Mouse (Mus musculus): ENCODE results near the gene Gm10272. TPM values are rescaled to one million over a fixed set of nuclear protein-coding genes. Genes with fewer than 3 reads are reported as not detected.
"Not testable (repeated sequence)": the region's sequence is repeated elsewhere in the genome, so short reads cannot be mapped to it uniquely, and the experiment has no call there.

Gene Gm10272
- polyA plus RNA-seq, 1 experiment from 2014 or later, result not detected

- no peak overlapping the region for H3K4me3 ChIP-seq (replicated peaks; ENCODE audit: low read depth, low read length)
- no peaks in the 10 kb centered on the region for H3K36me3 ChIP-seq (ENCODE audit: insufficient read depth, low read length)
- no peaks in the 10 kb centered on the region for H3K9me3 ChIP-seq (replicated peaks; ENCODE audit: low read length)
- no peak overlapping the region for H3K9ac ChIP-seq (ENCODE audit: low read depth, low read length)
- no peaks in the 10 kb centered on the region for H3K4me1 ChIP-seq (replicated peaks; ENCODE audit: insufficient read depth, low read length)
- no peak overlapping the region for H3K4me2 ChIP-seq (ENCODE audit: low read length)
- DNase-seq (ENCODE audit: low spot score) (no peak), ATAC-seq (replicated peaks; ENCODE audit: low FRiP score, low read depth) (no peak)
- no peak overlapping the region for H3K27ac ChIP-seq
- peaks cover 8% of the 10 kb centered on the region; the same call in 1 of the 2 replicates for H3K27me3 ChIP-seq (ENCODE audit: insufficient read depth, low read length)
- 12% methylated on average over 10 of the region's 10 CpGs for WGBS
- TF ChIP-seq CTCF (IDR thresholded peaks at IDR 0.05; ENCODE audit: low read depth), result no peak
These were observed 19.4 kb upstream of the Gm10272 start for GRCm38 (mm10) chr10:77687021-77687420.

GRCm38 (mm10) chr10:77690356-77690807 lies 16.0 kb upstream of the Gm10272 start, which contains the start of gene Gm19402:
Gene Gm19402 (minus strand): TSS chr10:77690757.
- not testable (repeated sequence) for H3K9me3 ChIP-seq (replicated peaks; ENCODE audit: low read length); DNase-seq (ENCODE audit: low spot score); H3K4me3 ChIP-seq (replicated peaks; ENCODE audit: low read depth, low read length); H3K27ac ChIP-seq; H3K4me1 ChIP-seq (replicated peaks; ENCODE audit: insufficient read depth, low read length); H3K36me3 ChIP-seq (ENCODE audit: insufficient read depth, low read length); H3K27me3 ChIP-seq (ENCODE audit: insufficient read depth, low read length); ATAC-seq (replicated peaks; ENCODE audit: low FRiP score, low read depth); H3K9ac ChIP-seq (ENCODE audit: low read depth, low read length); H3K4me2 ChIP-seq (ENCODE audit: low read length)
- 68% methylated on average over 3 of the region's 3 CpGs for WGBS

- WGBS, result 32% methylated on average over 4 of the region's 4 CpGs
- H3K36me3 ChIP-seq (ENCODE audit: insufficient read depth, low read length), result no peaks in the 10 kb centered on the region
These were observed 9.3 kb upstream of the Gm10272 start, which contains the start of gene Gm9508 for GRCm38 (mm10) chr10:77697133-77697532. Gene Gm9508 (minus strand): TSS chr10:77697233.

DNA sequence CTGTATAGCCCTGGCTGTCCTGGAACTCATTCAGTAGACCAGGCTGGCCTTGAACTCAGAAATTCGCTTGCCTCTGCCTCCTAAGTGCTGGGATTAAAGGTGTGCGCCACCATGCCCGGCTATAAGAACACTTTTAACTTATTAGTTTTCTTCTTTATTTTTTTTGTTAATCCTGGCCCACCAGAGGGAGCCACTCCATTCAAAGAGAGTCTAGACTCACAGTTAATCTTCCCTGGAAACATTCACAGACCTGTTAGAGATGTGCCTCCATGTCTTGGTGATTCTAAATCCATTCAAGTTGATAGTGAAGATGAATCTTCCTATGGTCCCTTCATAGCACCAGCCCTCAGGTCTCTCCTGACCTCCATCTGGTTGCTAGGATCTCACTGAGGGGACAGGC lies 3.4 kb downstream of the Gm10272 start:
- DNase-seq (ENCODE audit: low spot score) (no peak), ATAC-seq (replicated peaks; ENCODE audit: low FRiP score, low read depth) (no peak)
- Histone ChIP-seq H3K27me3 (ENCODE audit: insufficient read depth, low read length) (no peaks in the 10 kb centered on the region), H3K4me2 (ENCODE audit: low read length) (no peak overlapping the region), H3K9me3 (replicated peaks; ENCODE audit: low read length) (no peaks in the 10 kb centered on the region), H3K27ac (no peak overlapping the region), H3K9ac (ENCODE audit: low read depth, low read length) (no peak overlapping the region), H3K36me3 (ENCODE audit: insufficient read depth, low read length) (no peaks in the 10 kb centered on the region), H3K4me3 (replicated peaks; ENCODE audit: low read depth, low read length) (no peak overlapping the region), H3K4me1 (replicated peaks; ENCODE audit: insufficient read depth, low read length) (no peaks in the 10 kb centered on the region)
- WGBS, result 75% methylated on average over 3 of the region's 3 CpGs
- TF ChIP-seq CTCF (IDR thresholded peaks at IDR 0.05; ENCODE audit: low read depth), result peak; percentile 36; the same call in 1 of the 2 replicates

More at GRCm38 (mm10) chr10:77697133-77697532, 9.3 kb upstream of the Gm10272 start, which contains the start of gene Gm9508:
- no peak for TF ChIP-seq CTCF (IDR thresholded peaks at IDR 0.05; ENCODE audit: low read depth)
- Histone ChIP-seq H3K27me3 (ENCODE audit: insufficient read depth, low read length) (no peaks in the 10 kb centered on the region), H3K4me2 (ENCODE audit: low read length) (no peak within 1 kb of the TSS), H3K27ac (no peak within 1 kb of the TSS), H3K4me3 (replicated peaks; ENCODE audit: low read depth, low read length) (no peak within 1 kb of the TSS), H3K9me3 (replicated peaks; ENCODE audit: low read length) (no peaks in the 10 kb centered on the region), H3K9ac (ENCODE audit: low read depth, low read length) (no peak within 1 kb of the TSS), H3K4me1 (replicated peaks; ENCODE audit: insufficient read depth, low read length) (no peaks in the 10 kb centered on the region)
- DNase-seq (ENCODE audit: low spot score) (no peak), ATAC-seq (replicated peaks; ENCODE audit: low FRiP score, low read depth) (no peak)

DNA sequence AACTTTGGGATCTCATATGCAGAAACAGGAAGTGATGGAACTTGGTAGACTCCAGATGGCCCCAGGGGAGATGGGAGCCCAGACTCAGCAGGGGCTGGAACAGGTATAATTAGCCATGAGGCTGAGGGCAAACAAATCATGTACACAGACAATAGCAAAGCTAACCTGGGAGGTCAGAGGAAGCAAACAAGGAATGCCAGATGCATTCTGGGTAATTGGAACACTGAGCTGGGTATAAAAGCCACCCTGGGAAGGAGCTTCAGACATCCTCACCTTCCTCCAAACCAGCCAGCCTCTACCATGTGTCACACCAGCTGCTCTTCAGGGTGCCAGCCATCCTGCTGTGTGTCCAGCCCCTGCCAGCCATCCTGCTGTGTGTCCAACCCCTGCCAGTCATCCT lies 4.7 kb downstream of the Gm10272 start, which contains the start of gene Gm10024:
Gm10024 (plus strand) TSS at position 301 of the 400 bp plus-strand sequence.
- not testable (repeated sequence) for H3K4me2 ChIP-seq (ENCODE audit: low read length); H3K36me3 ChIP-seq (ENCODE audit: insufficient read depth, low read length); H3K9ac ChIP-seq (ENCODE audit: low read depth, low read length); DNase-seq (ENCODE audit: low spot score); ATAC-seq (replicated peaks; ENCODE audit: low FRiP score, low read depth); H3K27ac ChIP-seq; H3K4me1 ChIP-seq (replicated peaks; ENCODE audit: insufficient read depth, low read length); H3K9me3 ChIP-seq (replicated peaks; ENCODE audit: low read length); H3K27me3 ChIP-seq (ENCODE audit: insufficient read depth, low read length); H3K4me3 ChIP-seq (replicated peaks; ENCODE audit: low read depth, low read length)

DNA sequence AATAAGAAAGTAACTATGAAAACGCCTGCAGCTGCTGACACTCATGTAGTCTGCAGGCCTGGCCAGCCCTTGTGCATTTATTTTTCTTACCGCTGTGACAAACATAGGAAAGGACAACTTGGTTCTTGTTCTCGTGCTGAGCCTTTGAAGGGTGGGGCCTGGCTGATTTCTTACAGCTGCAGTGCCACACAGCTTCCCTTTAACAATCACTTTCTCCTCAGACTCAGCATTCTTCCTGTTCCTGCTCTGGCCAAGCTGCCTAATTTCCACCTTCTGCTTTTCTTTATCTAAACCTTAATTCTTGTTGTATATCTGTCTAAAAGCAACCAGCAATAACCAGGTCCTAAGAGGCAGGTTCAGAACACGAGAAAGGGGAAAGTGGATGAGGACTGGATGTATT lies 7.3 kb downstream of the Gm10272 start:
- Histone ChIP-seq H3K9ac (ENCODE audit: low read depth, low read length) (no peak overlapping the region), H3K4me1 (replicated peaks; ENCODE audit: insufficient read depth, low read length) (no peaks in the 10 kb centered on the region), H3K4me3 (replicated peaks; ENCODE audit: low read depth, low read length) (no peak overlapping the region), H3K36me3 (ENCODE audit: insufficient read depth, low read length) (no peaks in the 10 kb centered on the region), H3K4me2 (ENCODE audit: low read length) (no peak overlapping the region), H3K9me3 (replicated peaks; ENCODE audit: low read length) (no peaks in the 10 kb centered on the region), H3K27me3 (ENCODE audit: insufficient read depth, low read length) (no peaks in the 10 kb centered on the region), H3K27ac (no peak overlapping the region)
- no peak for DNase-seq (ENCODE audit: low spot score)
- no peak for ATAC-seq (replicated peaks; ENCODE audit: low FRiP score, low read depth)
- WGBS, result 51% methylated on average over 4 of the region's 4 CpGs
- no peak for TF ChIP-seq CTCF (IDR thresholded peaks at IDR 0.05; ENCODE audit: low read depth)

GRCm38 (mm10) chr10:77715507-77715906 lies 9.1 kb downstream of the Gm10272 start, which contains the start of gene Gm10142:
Gene Gm10142 (plus strand): TSS chr10:77715807.
- no peaks in the 10 kb centered on the region for H3K9me3 ChIP-seq (replicated peaks; ENCODE audit: low read length)
- no peak for TF ChIP-seq CTCF (IDR thresholded peaks at IDR 0.05; ENCODE audit: low read depth)
- no peak for DNase-seq (ENCODE audit: low spot score)
- WGBS, result 68% methylated on average over 1 of the region's 1 CpGs
- no peaks in the 10 kb centered on the region for H3K27me3 ChIP-seq (ENCODE audit: insufficient read depth, low read length)
- H3K4me3 ChIP-seq (replicated peaks; ENCODE audit: low read depth, low read length), result no peak within 1 kb of the TSS
- ATAC-seq (replicated peaks; ENCODE audit: low FRiP score, low read depth), result no peak
- no peak within 1 kb of the TSS for H3K4me2 ChIP-seq (ENCODE audit: low read length)
- H3K36me3 ChIP-seq (ENCODE audit: insufficient read depth, low read length), result no peaks in the 10 kb centered on the region
- H3K27ac ChIP-seq, result no peak within 1 kb of the TSS
- H3K9ac ChIP-seq (ENCODE audit: low read depth, low read length), result no peak within 1 kb of the TSS
- no peaks in the 10 kb centered on the region for H3K4me1 ChIP-seq (replicated peaks; ENCODE audit: insufficient read depth, low read length)

DNA sequence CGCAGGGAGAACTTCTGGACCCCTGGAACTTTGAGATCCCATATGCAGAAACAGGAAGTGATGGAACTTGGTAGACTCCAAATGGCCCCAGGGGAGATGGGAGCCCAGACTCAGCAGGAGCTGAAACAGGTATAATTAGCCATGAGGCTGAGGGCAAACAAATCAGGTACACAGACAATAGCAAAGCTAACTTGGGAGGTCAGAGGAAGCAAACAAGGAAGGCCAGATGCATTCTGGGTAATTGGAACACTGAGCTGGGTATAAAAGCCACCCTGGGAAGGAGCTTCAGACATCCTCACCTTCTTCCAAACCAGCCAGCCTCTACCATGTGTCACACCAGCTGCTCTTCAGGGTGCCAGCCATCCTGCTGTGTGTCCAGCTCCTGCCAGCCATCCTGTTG lies 13.9 kb downstream of the Gm10272 start, which contains the start of gene Krtap12-1:
Krtap12-1 (plus strand) TSS at position 301 of the 400 bp plus-strand sequence.
- not testable (repeated sequence) for H3K27me3 ChIP-seq (ENCODE audit: insufficient read depth, low read length); H3K4me2 ChIP-seq (ENCODE audit: low read length); H3K4me1 ChIP-seq (replicated peaks; ENCODE audit: insufficient read depth, low read length); ATAC-seq (replicated peaks; ENCODE audit: low FRiP score, low read depth); H3K9me3 ChIP-seq (replicated peaks; ENCODE audit: low read length); H3K9ac ChIP-seq (ENCODE audit: low read depth, low read length); H3K4me3 ChIP-seq (replicated peaks; ENCODE audit: low read depth, low read length); DNase-seq (ENCODE audit: low spot score); H3K36me3 ChIP-seq (ENCODE audit: insufficient read depth, low read length); H3K27ac ChIP-seq
- WGBS, result 92% methylated on average over 1 of the region's 1 CpGs
